Mouse (Mus musculus) heart, adult 2 months (tissue): ENCODE results near the gene B4galt1. TPM values are rescaled to one million over a fixed set of nuclear protein-coding genes. Genes with fewer than 3 reads are reported as not detected.

Experiments
- DNase-seq, 2 experiments: peaks; one replicate each; pipeline ENCODE4 v3.0.0; 2021
- H3K27ac ChIP-seq: fragments of 200-600 bp; 2 replicates; pipeline ENCODE4 v1.8.1; 2022
- H3K27me3 ChIP-seq: fragments of 200-500 bp; 2 replicates; pipeline ENCODE4 v1.6.1; 2012; ENCODE audit warnings: mild to moderate bottlenecking, low read length, inconsistent platforms, mixed read lengths; ENCODE audit not compliant: control insufficient read depth, insufficient read depth
- H3K36me3 ChIP-seq: fragments of 200-500 bp; 2 replicates; pipeline ENCODE4 v1.6.1; 2012; ENCODE audit warnings: low read length, inconsistent platforms; ENCODE audit not compliant: control insufficient read depth, insufficient read depth
- H3K4me1 ChIP-seq: fragments of 200-500 bp; 2 replicates; pipeline ENCODE4 v1.6.1; 2011; ENCODE audit warnings: low read length; ENCODE audit not compliant: control insufficient read depth, insufficient read depth
- H3K4me3 ChIP-seq: fragments of 200-600 bp; 2 replicates; pipeline ENCODE4 v1.8.1; 2022
- H3K79me2 ChIP-seq: fragments of 200-500 bp; replicated peaks from 2 replicates; pipeline ENCODE4 v1.6.1; 2012; ENCODE audit warnings: mild to moderate bottlenecking, inconsistent platforms, low read length, moderate library complexity, mixed read lengths; ENCODE audit not compliant: control insufficient read depth, insufficient read depth
- H3K9ac ChIP-seq: fragments of 200-500 bp; 2 replicates; pipeline ENCODE4 v1.6.1; 2012; ENCODE audit warnings: low read depth, mild to moderate bottlenecking, control low read depth, inconsistent platforms, low read length, mixed read lengths
- CTCF ChIP-seq: fragments of 200-600 bp; IDR thresholded peaks from 2 replicates; pipeline ENCODE4 v1.8.1; 2022; ENCODE audit warnings: antibody characterized with exemption, mild to moderate bottlenecking, moderate library complexity
- EP300 ChIP-seq: fragments of 200-500 bp; IDR thresholded peaks from 2 replicates; pipeline ENCODE4 v1.6.1; 2011; ENCODE audit warnings: low read depth, low read length, control low read depth; ENCODE audit not compliant: insufficient read depth
- POLR2A ChIP-seq: fragments of 200-500 bp; IDR thresholded peaks from 2 replicates; pipeline ENCODE4 v1.6.1; 2011; ENCODE audit warnings: mild to moderate bottlenecking, low read depth, low read length, control low read depth; ENCODE audit not compliant: insufficient read depth
- WGBS: fragments of 180-500 bp; shearing (Covaris S2); methylation state at CpG from one replicate; pipeline ENCODE4 v1.1.7; 2018; 5-methylcytosine and 5-hydroxymethylcytosine counted together
- intact Hi-C: fragments of 180-260 bp; cut with DNase I; formaldehyde crosslinking; loops from one replicate; pipeline ENCODE4 v1.15.1; 2025
- polyA plus RNA-seq: library from polyadenylated mRNA; depleted of rRNA; stranded (reverse); fragments of >200 nt; gene quantifications from 2 replicates; pipeline ENCODE4 v1.2.3, GENCODE M21; 2012
- total RNA-seq, 2 experiments: library from RNA; stranded (reverse); gene quantifications; 2 replicates each; pipeline ENCODE4 v1.2.3; 2021

B4galt1 gene
- total and polyA plus RNA-seq, 3 experiments = 42.6 to 69.7 (median 68.7) TPM

GRCm38 (mm10) chr4:40895118-40895517, 41.3 kb upstream of the B4galt1 start:
- H3K4me1 ChIP-seq = no peaks in the 10 kb centered on the region
- H3K4me3 ChIP-seq = no peak overlapping the region
- H3K27me3 ChIP-seq = no peaks in the 10 kb centered on the region
- H3K79me2 ChIP-seq = no peaks in the 10 kb centered on the region
- intact Hi-C loops = no loop called here
- no peak for TF ChIP-seq CTCF
- no peak for TF ChIP-seq EP300
- no peak for TF ChIP-seq POLR2A
- H3K9ac ChIP-seq = no peak overlapping the region
- no peaks in the 10 kb centered on the region for H3K36me3 ChIP-seq
- no peak overlapping the region for H3K27ac ChIP-seq
- 96% methylated on average over 3 of the region's 3 CpGs for WGBS
- no peak for DNase-seq

GRCm38 (mm10) chr4:40891206-40891605, 37.4 kb upstream of the B4galt1 start:
- Histone ChIP-seq H3K27me3 (no peaks in the 10 kb centered on the region), H3K27ac (no peak overlapping the region), H3K79me2 (no peaks in the 10 kb centered on the region), H3K4me1 (no peaks in the 10 kb centered on the region), H3K36me3 (no peaks in the 10 kb centered on the region), H3K9ac (no peak overlapping the region), H3K4me3 (no peak overlapping the region)
- TF ChIP-seq EP300 (no peak), CTCF (no peak)
- intact Hi-C loops = no loop called here
- WGBS = 68% methylated on average over 5 of the region's 5 CpGs
- no peak for DNase-seq

- Histone ChIP-seq H3K4me3 (no peak overlapping the region), H3K4me1 (no peaks in the 10 kb centered on the region), H3K27ac (no peak overlapping the region), H3K9ac (no peak overlapping the region), H3K27me3 (no peaks in the 10 kb centered on the region), H3K79me2 (no peaks in the 10 kb centered on the region), H3K36me3 (no peaks in the 10 kb centered on the region)
- 83% methylated on average over 4 of the region's 4 CpGs for WGBS
- DNase-seq = no peak
- TF ChIP-seq POLR2A = no peak
- TF ChIP-seq CTCF = no peak
- no peak for TF ChIP-seq EP300
- intact Hi-C loops = no loop called here
These were observed 36.2 kb upstream of the B4galt1 start for GRCm38 (mm10) chr4:40889983-40890382.

GRCm38 (mm10) chr4:40889252-40889651, 35.4 kb upstream of the B4galt1 start:
- Histone ChIP-seq H3K4me3 (no peak overlapping the region), H3K36me3 (no peaks in the 10 kb centered on the region), H3K4me1 (no peaks in the 10 kb centered on the region), H3K27ac (no peak overlapping the region), H3K27me3 (no peaks in the 10 kb centered on the region), H3K9ac (no peak overlapping the region), H3K79me2 (no peaks in the 10 kb centered on the region)
- TF ChIP-seq POLR2A (no peak), CTCF (no peak), EP300 (no peak)
- peak in 1 of 2 experiments; percentile 43 for DNase-seq
- 20% methylated on average over 3 of the region's 3 CpGs for WGBS
- intact Hi-C loops = no loop called here

- H3K4me1 ChIP-seq = no peaks in the 10 kb centered on the region
- H3K79me2 ChIP-seq = no peaks in the 10 kb centered on the region
- TF ChIP-seq EP300 = no peak
- H3K27me3 ChIP-seq = no peaks in the 10 kb centered on the region
- H3K36me3 ChIP-seq = no peaks in the 10 kb centered on the region
- WGBS = 85% methylated on average over 11 of the region's 11 CpGs
- intact Hi-C loops = no loop called here
- DNase-seq = no peak
- no peak overlapping the region for H3K9ac ChIP-seq
- H3K27ac ChIP-seq = no peak overlapping the region
- H3K4me3 ChIP-seq = no peak overlapping the region
These were observed 35.0 kb upstream of the B4galt1 start for GRCm38 (mm10) chr4:40888839-40889238.

DNA sequence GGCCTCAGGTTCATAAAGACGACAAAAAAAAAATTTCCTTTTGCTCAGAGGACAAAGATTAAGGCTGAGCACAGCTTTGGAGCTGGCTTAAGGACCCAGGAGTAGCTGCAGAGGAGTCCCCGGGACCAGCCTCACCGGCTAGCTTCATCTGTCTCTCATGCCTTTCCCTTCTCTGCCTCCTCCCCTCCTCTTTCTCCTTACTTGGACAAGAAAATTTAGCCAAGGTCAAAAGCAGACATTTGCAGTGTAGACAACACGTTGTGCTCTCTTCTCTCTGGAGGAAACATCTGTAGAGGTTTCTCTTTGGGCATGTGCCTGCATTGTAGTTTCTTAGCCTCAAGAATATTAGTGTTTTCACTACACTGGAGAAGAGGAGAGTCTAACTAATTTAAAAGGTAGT, 32.1 kb upstream of the B4galt1 start:
- H3K9ac ChIP-seq = no peak overlapping the region
- intact Hi-C loops = no loop called here
- H3K79me2 ChIP-seq = no peaks in the 10 kb centered on the region
- H3K4me1 ChIP-seq = no peaks in the 10 kb centered on the region
- no peak overlapping the region for H3K27ac ChIP-seq
- H3K27me3 ChIP-seq = no peaks in the 10 kb centered on the region
- TF ChIP-seq CTCF (no peak), EP300 (no peak), POLR2A (no peak)
- no peak for DNase-seq
- H3K36me3 ChIP-seq = no peaks in the 10 kb centered on the region
- 52% methylated on average over 4 of the region's 4 CpGs for WGBS
- H3K4me3 ChIP-seq = no peak overlapping the region
